Mouse (Mus musculus) lung, adult 2 months (tissue): ENCODE measurements around the gene Nrros. TPM values are rescaled to one million over a fixed set of nuclear protein-coding genes. Genes with fewer than 3 reads are reported as not detected.

Source experiments
- DNase-seq: peaks from one replicate; pipeline ENCODE4 v3.0.0; 2022
- H3K4me1 ChIP-seq: fragments of 200-500 bp; 2 replicates; pipeline ENCODE4 v1.6.1; 2011; ENCODE audit warnings: low read length; ENCODE audit not compliant: control insufficient read depth, insufficient read depth
- H3K4me3 ChIP-seq: fragments of 200-500 bp; replicated peaks from 2 replicates; pipeline ENCODE3; 2011; ENCODE audit warnings: low read depth, mild to moderate bottlenecking, control low read depth, low read length; ENCODE audit errors: extremely low read depth
- CTCF ChIP-seq: fragments of 200-500 bp; IDR thresholded peaks from 2 replicates; pipeline ENCODE4 v1.5.1; 2011; ENCODE audit warnings: mild to moderate bottlenecking, low read length, control low read depth; ENCODE audit not compliant: insufficient read depth
- POLR2A ChIP-seq: fragments of 200-500 bp; IDR thresholded peaks from 2 replicates; pipeline ENCODE4 v1.6.1; 2011; ENCODE audit warnings: low read depth, mild to moderate bottlenecking, control low read depth, low read length, borderline replicate concordance; ENCODE audit errors: extremely low read depth
- WGBS: fragments of 180-500 bp; shearing (Covaris S2); methylation state at CpG from one replicate; pipeline ENCODE4 v1.1.7; 2018; 5-methylcytosine and 5-hydroxymethylcytosine counted together
- polyA plus RNA-seq: library from polyadenylated mRNA; depleted of rRNA; stranded (reverse); fragments of >200 nt; gene quantifications from 2 replicates; pipeline ENCODE4 v1.2.3, GENCODE M21; 2012; rRNA removed

Gene Nrros
- 40.6 and 40.9 TPM in 2 replicates for polyA plus RNA-seq

GRCm38 (mm10) chr16:32165281-32165821, at the start of gene Nrros:
Gene Nrros, minus strand, starts transcription at chr16:32165594.
- WGBS = under 1% methylated on average over 25 of the region's 25 CpGs
- Histone ChIP-seq H3K4me3 (peak within 1 kb of the TSS; percentile 70), H3K4me1 (0 out of 2 replicates have a peak, but pooled peaks cover 4% of the 10 kb centered on the region)
- DNase-seq = peak; percentile 52
- TF ChIP-seq CTCF (no peak), POLR2A (peak; percentile 87; the same call in 1 of the 2 replicates)

- 55% methylated on average over 17 of the region's 17 CpGs for WGBS
- TF ChIP-seq POLR2A (no peak), CTCF (no peak)
- DNase-seq = no peak
- no peak overlapping the region for H3K4me3 ChIP-seq
- no peaks in the 10 kb centered on the region for H3K4me1 ChIP-seq
Observed at GRCm38 (mm10) chr16:32214804-32215576, 49.6 kb upstream of the Nrros start.

GRCm38 (mm10) chr16:32214156-32214555, 48.8 kb upstream of the Nrros start:
- H3K4me1 ChIP-seq = no peaks in the 10 kb centered on the region
- no peak for DNase-seq
- TF ChIP-seq CTCF (no peak), POLR2A (no peak)
- H3K4me3 ChIP-seq = no peak overlapping the region

- peak; percentile 39; the same call in 1 of the 2 replicates for TF ChIP-seq CTCF
- TF ChIP-seq POLR2A = no peak
- 52% methylated on average over 3 of the region's 3 CpGs for WGBS
- no peaks in the 10 kb centered on the region; the same call in 1 of the 2 replicates for H3K4me1 ChIP-seq
- no peak overlapping the region for H3K4me3 ChIP-seq
- no peak for DNase-seq
Observed at GRCm38 (mm10) chr16:32204902-32205301, 39.5 kb upstream of the Nrros start.

GRCm38 (mm10) chr16:32202681-32203080, 37.3 kb upstream of the Nrros start:
- 65% methylated on average over 6 of the region's 6 CpGs for WGBS
- Histone ChIP-seq H3K4me1 (no peaks in the 10 kb centered on the region; the same call in 1 of the 2 replicates), H3K4me3 (no peak overlapping the region)
- peak; percentile 70 for DNase-seq
- TF ChIP-seq CTCF (peak; percentile 65), POLR2A (peak; percentile 24; the same call in 1 of the 2 replicates)

GRCm38 (mm10) chr16:32201004-32201325, 35.6 kb upstream of the Nrros start:
- WGBS = 46% methylated on average over 9 of the region's 9 CpGs
- TF ChIP-seq CTCF = no peak
- TF ChIP-seq POLR2A = no peak
- Histone ChIP-seq H3K4me1 (no peaks in the 10 kb centered on the region; the same call in 1 of the 2 replicates), H3K4me3 (peak overlapping the region; percentile 87)
- DNase-seq = no peak

GRCm38 (mm10) chr16:32200256-32201003, 35.0 kb upstream of the Nrros start:
- no peak; the same call in 1 of the 2 replicates for TF ChIP-seq POLR2A
- no peak for TF ChIP-seq CTCF
- H3K4me3 ChIP-seq = peak overlapping the region; percentile 87
- peak; percentile 34 for DNase-seq
- no peaks in the 10 kb centered on the region; the same call in 1 of the 2 replicates for H3K4me1 ChIP-seq
- 35% methylated on average over 21 of the region's 21 CpGs for WGBS

GRCm38 (mm10) chr16:32190011-32190441, 24.6 kb upstream of the Nrros start:
- WGBS = 53% methylated on average over 11 of the region's 12 CpGs
- no peak overlapping the region for H3K4me3 ChIP-seq
- DNase-seq = no peak
- no peaks in the 10 kb centered on the region for H3K4me1 ChIP-seq
- TF ChIP-seq CTCF (no peak), POLR2A (peak; percentile 11; the same call in 1 of the 2 replicates)

GRCm38 (mm10) chr16:32189109-32189508, 23.7 kb upstream of the Nrros start:
- H3K4me1 ChIP-seq = no peaks in the 10 kb centered on the region
- no peak for TF ChIP-seq CTCF
- WGBS = 13% methylated on average over 6 of the region's 6 CpGs
- DNase-seq = no peak
- H3K4me3 ChIP-seq = no peak overlapping the region

GRCm38 (mm10) chr16:32186056-32186455, 20.7 kb upstream of the Nrros start:
- no peaks in the 10 kb centered on the region for H3K4me1 ChIP-seq
- 91% methylated on average over 5 of the region's 5 CpGs for WGBS
- TF ChIP-seq CTCF = no peak
- TF ChIP-seq POLR2A = no peak
- H3K4me3 ChIP-seq = no peak overlapping the region
- no peak for DNase-seq
